Mouse (Mus musculus): Measurements from ENCODE around the gene Wfdc6a.

Wfdc6a gene

GRCm38 (mm10) chr2:164549963-164550894 lies 35.0 kb downstream of the Wfdc6a start:
- DNase-seq, result no peak

- peak; percentile 43 for DNase-seq
Measured at GRCm38 (mm10) chr2:164549338-164549737, 35.9 kb downstream of the Wfdc6a start.

GRCm38 (mm10) chr2:164544454-164545097 lies 40.7 kb downstream of the Wfdc6a start:
- no peak for DNase-seq

- DNase-seq, result no peak
Measured at GRCm38 (mm10) chr2:164543745-164544144, 41.5 kb downstream of the Wfdc6a start.

- DNase-seq, result no peak
Measured at GRCm38 (mm10) chr2:164542598-164542997, 42.6 kb downstream of the Wfdc6a start.

GRCm38 (mm10) chr2:164542132-164542531 lies 43.1 kb downstream of the Wfdc6a start:
- peak; percentile 24 for DNase-seq

GRCm38 (mm10) chr2:164540652-164541427 lies 44.4 kb downstream of the Wfdc6a start:
- DNase-seq, result peak; percentile 48

- no peak for DNase-seq
Measured at GRCm38 (mm10) chr2:164537003-164537402, 48.2 kb downstream of the Wfdc6a start.

GRCm38 (mm10) chr2:164534315-164534714 lies 50.9 kb downstream of the Wfdc6a start:
- DNase-seq, result no peak

- peak; percentile 86 for DNase-seq
Measured at GRCm38 (mm10) chr2:164531169-164531568, 54.1 kb downstream of the Wfdc6a start.

Measured in lung, postnatal 10 days (tissue).